Mouse (Mus musculus) liver, embryonic 14.5 days (tissue): ENCODE data around the gene Dcun1d4.

ENCODE experiments used
- CTCF ChIP-seq: IDR thresholded peaks from 2 replicates; pipeline ENCODE4 v1.5.1; 2016; ENCODE audit warnings: antibody characterized with exemption, low read depth, control low read depth
- EP300 ChIP-seq: IDR thresholded peaks from 2 replicates; pipeline ENCODE4 v1.6.1; 2016; ENCODE audit warnings: antibody characterized with exemption, low read depth

GRCm38 (mm10) chr5:73598943-73599695 lies 118.3 kb downstream of the Dcun1d4 start:
- no peak for TF ChIP-seq CTCF
- no peak for TF ChIP-seq EP300
